Mouse (Mus musculus): Measurements from ENCODE around the gene Xylt1. TPM values are rescaled to one million over a fixed set of nuclear protein-coding genes. Genes with fewer than 3 reads are reported as not detected.
A peak's percentile ranks its signal among the peaks of the same experiment; 100 is the strongest.

The Xylt1 gene
- polyA plus RNA-seq, 1 experiment from 2014 or later: 1.1 TPM

GRCm38 (mm10) chr7:117436892-117437291 is 56.1 kb downstream of the Xylt1 start:
- Histone ChIP-seq H3K9ac (ENCODE audit: low read length) (no peak overlapping the region), H3K27ac (ENCODE audit: low read length) (no peak overlapping the region), H3K4me2 (ENCODE audit: low read depth, low read length) (no peak overlapping the region), H3K9me3 (replicated peaks; ENCODE audit: control insufficient read depth, low read length) (no peaks in the 10 kb centered on the region), H3K4me1 (ENCODE audit: control insufficient read depth, insufficient read depth, low read length) (peaks cover 18% of the 10 kb centered on the region), H3K4me3 (ENCODE audit: low read length) (no peak overlapping the region), H3K27me3 (ENCODE audit: control insufficient read depth, insufficient read depth, low read length) (no peaks in the 10 kb centered on the region), H3K36me3 (ENCODE audit: control insufficient read depth, insufficient read depth) (no peaks in the 10 kb centered on the region)
- no peak for ATAC-seq (replicated peaks; ENCODE audit: extremely low read depth, insufficient read depth, low FRiP score)
- 81% methylated on average over 11 of the region's 11 CpGs for WGBS

GRCm38 (mm10) chr7:117440994-117441393 is 60.2 kb downstream of the Xylt1 start:
- no peaks in the 10 kb centered on the region for H3K9me3 ChIP-seq (replicated peaks; ENCODE audit: control insufficient read depth, low read length)
- no peak overlapping the region for H3K27ac ChIP-seq (ENCODE audit: low read length)
- no peak overlapping the region for H3K4me2 ChIP-seq (ENCODE audit: low read depth, low read length)
- no peaks in the 10 kb centered on the region for H3K27me3 ChIP-seq (ENCODE audit: control insufficient read depth, insufficient read depth, low read length)
- no peak for ATAC-seq (replicated peaks; ENCODE audit: extremely low read depth, insufficient read depth, low FRiP score)
- H3K4me1 ChIP-seq (ENCODE audit: control insufficient read depth, insufficient read depth, low read length): peaks cover 24% of the 10 kb centered on the region
- no peaks in the 10 kb centered on the region for H3K36me3 ChIP-seq (ENCODE audit: control insufficient read depth, insufficient read depth)
- WGBS: 73% methylated on average over 3 of the region's 3 CpGs
- no peak overlapping the region for H3K4me3 ChIP-seq (ENCODE audit: low read length)
- H3K9ac ChIP-seq (ENCODE audit: low read length): no peak overlapping the region

DNA sequence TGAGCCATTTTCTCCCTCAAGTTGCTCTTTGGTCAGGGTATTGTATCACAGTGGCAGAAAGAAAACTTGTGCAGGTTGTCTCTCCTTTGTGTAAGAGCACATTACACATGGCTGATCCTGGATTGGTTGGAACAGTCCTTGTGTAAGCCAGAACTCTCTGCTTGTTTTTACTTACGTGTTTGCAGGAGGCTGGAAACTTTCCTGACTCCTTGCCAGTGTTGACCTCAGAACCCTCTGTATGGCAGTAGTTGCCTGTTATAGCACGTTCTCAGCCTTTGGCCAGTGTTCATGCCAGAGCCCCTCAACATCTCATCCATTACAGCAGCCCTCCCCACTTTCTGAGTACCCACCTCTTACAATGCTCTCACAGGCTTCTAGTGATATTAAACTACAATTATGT is 61.9 kb downstream of the Xylt1 start:
- H3K4me3 ChIP-seq (ENCODE audit: low read length): no peak overlapping the region
- no peak overlapping the region for H3K27ac ChIP-seq (ENCODE audit: low read length)
- ATAC-seq (replicated peaks; ENCODE audit: extremely low read depth, insufficient read depth, low FRiP score): no peak
- H3K4me2 ChIP-seq (ENCODE audit: low read depth, low read length): no peak overlapping the region
- no peaks in the 10 kb centered on the region for H3K9me3 ChIP-seq (replicated peaks; ENCODE audit: control insufficient read depth, low read length)
- peaks cover 22% of the 10 kb centered on the region for H3K4me1 ChIP-seq (ENCODE audit: control insufficient read depth, insufficient read depth, low read length)
- H3K27me3 ChIP-seq (ENCODE audit: control insufficient read depth, insufficient read depth, low read length): no peaks in the 10 kb centered on the region
- H3K36me3 ChIP-seq (ENCODE audit: control insufficient read depth, insufficient read depth): no peaks in the 10 kb centered on the region
- no peak overlapping the region for H3K9ac ChIP-seq (ENCODE audit: low read length)
- WGBS: 51% methylated on average over 2 of the region's 2 CpGs

GRCm38 (mm10) chr7:117443215-117443614 is 62.4 kb downstream of the Xylt1 start:
- Histone ChIP-seq H3K36me3 (ENCODE audit: control insufficient read depth, insufficient read depth) (no peaks in the 10 kb centered on the region), H3K4me1 (ENCODE audit: control insufficient read depth, insufficient read depth, low read length) (peaks cover 22% of the 10 kb centered on the region), H3K27me3 (ENCODE audit: control insufficient read depth, insufficient read depth, low read length) (no peaks in the 10 kb centered on the region), H3K9ac (ENCODE audit: low read length) (no peak overlapping the region), H3K4me3 (ENCODE audit: low read length) (no peak overlapping the region), H3K9me3 (replicated peaks; ENCODE audit: control insufficient read depth, low read length) (no peaks in the 10 kb centered on the region), H3K27ac (ENCODE audit: low read length) (no peak overlapping the region), H3K4me2 (ENCODE audit: low read depth, low read length) (no peak overlapping the region)
- no peak for ATAC-seq (replicated peaks; ENCODE audit: extremely low read depth, insufficient read depth, low FRiP score)
- WGBS: 87% methylated on average over 7 of the region's 7 CpGs

- H3K9ac ChIP-seq (ENCODE audit: low read length): no peak overlapping the region
- H3K4me1 ChIP-seq (ENCODE audit: control insufficient read depth, insufficient read depth, low read length): peaks cover 27% of the 10 kb centered on the region
- 0 out of 2 replicates have a peak, but pooled peaks cover 2% of the 10 kb centered on the region for H3K9me3 ChIP-seq (replicated peaks; ENCODE audit: control insufficient read depth, low read length)
- no peak overlapping the region for H3K4me3 ChIP-seq (ENCODE audit: low read length)
- H3K4me2 ChIP-seq (ENCODE audit: low read depth, low read length): 0 out of 2 replicates have a peak overlapping the region, but pooled peaks have one; percentile 2
- no peaks in the 10 kb centered on the region for H3K27me3 ChIP-seq (ENCODE audit: control insufficient read depth, insufficient read depth, low read length)
- no peaks in the 10 kb centered on the region for H3K36me3 ChIP-seq (ENCODE audit: control insufficient read depth, insufficient read depth)
- H3K27ac ChIP-seq (ENCODE audit: low read length): 0 out of 2 replicates have a peak overlapping the region, but pooled peaks have one; percentile 29
- 21% methylated on average over 3 of the region's 3 CpGs for WGBS
- no peak for ATAC-seq (replicated peaks; ENCODE audit: extremely low read depth, insufficient read depth, low FRiP score)
Measured at GRCm38 (mm10) chr7:117445471-117445870, 64.7 kb downstream of the Xylt1 start.

- H3K9me3 ChIP-seq (replicated peaks; ENCODE audit: control insufficient read depth, low read length): 0 out of 2 replicates have a peak, but pooled peaks cover 2% of the 10 kb centered on the region
- peaks cover 33% of the 10 kb centered on the region for H3K4me1 ChIP-seq (ENCODE audit: control insufficient read depth, insufficient read depth, low read length)
- no peak for ATAC-seq (replicated peaks; ENCODE audit: extremely low read depth, insufficient read depth, low FRiP score)
- H3K27me3 ChIP-seq (ENCODE audit: control insufficient read depth, insufficient read depth, low read length): no peaks in the 10 kb centered on the region
- H3K4me3 ChIP-seq (ENCODE audit: low read length): no peak overlapping the region
- no peak overlapping the region for H3K4me2 ChIP-seq (ENCODE audit: low read depth, low read length)
- no peaks in the 10 kb centered on the region for H3K36me3 ChIP-seq (ENCODE audit: control insufficient read depth, insufficient read depth)
- H3K9ac ChIP-seq (ENCODE audit: low read length): no peak overlapping the region
- no peak overlapping the region for H3K27ac ChIP-seq (ENCODE audit: low read length)
- 94% methylated on average over 5 of the region's 5 CpGs for WGBS
Measured at GRCm38 (mm10) chr7:117449605-117450004, 68.8 kb downstream of the Xylt1 start.

DNA sequence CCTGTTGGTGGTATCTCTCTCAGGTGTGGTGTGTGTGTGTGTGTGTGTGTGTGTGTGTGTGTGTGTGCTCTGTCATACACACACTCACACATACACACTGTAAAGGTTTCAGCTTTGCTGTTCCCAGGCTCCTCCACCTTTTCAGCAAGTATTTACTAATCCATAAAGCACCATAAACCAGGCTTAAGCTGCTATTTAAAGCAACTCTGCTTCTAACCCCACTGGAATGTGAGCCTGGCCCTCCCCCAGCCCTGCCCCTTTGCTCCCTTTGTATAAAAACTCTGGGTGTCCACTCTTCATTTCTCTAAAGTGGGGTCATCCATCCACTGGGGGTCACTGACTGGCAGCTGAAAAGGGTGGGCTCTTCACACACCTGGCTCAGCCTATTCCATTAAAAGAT is 70.4 kb downstream of the Xylt1 start:
- Histone ChIP-seq H3K27me3 (ENCODE audit: control insufficient read depth, insufficient read depth, low read length) (no peaks in the 10 kb centered on the region), H3K27ac (ENCODE audit: low read length) (peak overlapping the region; percentile 68), H3K4me2 (ENCODE audit: low read depth, low read length) (no peak overlapping the region)

GRCm38 (mm10) chr7:117452269-117452668 is 71.5 kb downstream of the Xylt1 start:
- 45% methylated on average over 2 of the region's 2 CpGs for WGBS
- Histone ChIP-seq H3K4me2 (ENCODE audit: low read depth, low read length) (no peak overlapping the region), H3K36me3 (ENCODE audit: control insufficient read depth, insufficient read depth) (no peaks in the 10 kb centered on the region), H3K9me3 (replicated peaks; ENCODE audit: control insufficient read depth, low read length) (0 out of 2 replicates have a peak, but pooled peaks cover 2% of the 10 kb centered on the region), H3K4me3 (ENCODE audit: low read length) (no peak overlapping the region), H3K27ac (ENCODE audit: low read length) (no peak overlapping the region), H3K9ac (ENCODE audit: low read length) (no peak overlapping the region), H3K4me1 (ENCODE audit: control insufficient read depth, insufficient read depth, low read length) (peaks cover 19% of the 10 kb centered on the region), H3K27me3 (ENCODE audit: control insufficient read depth, insufficient read depth, low read length) (no peaks in the 10 kb centered on the region)
- no peak for ATAC-seq (replicated peaks; ENCODE audit: extremely low read depth, insufficient read depth, low FRiP score)

More for the DNA sequence above, 70.4 kb downstream of the Xylt1 start:
- Histone ChIP-seq H3K36me3 (ENCODE audit: control insufficient read depth, insufficient read depth) (no peaks in the 10 kb centered on the region), H3K4me3 (ENCODE audit: low read length) (no peak overlapping the region), H3K4me1 (ENCODE audit: control insufficient read depth, insufficient read depth, low read length) (peaks cover 19% of the 10 kb centered on the region), H3K9me3 (replicated peaks; ENCODE audit: control insufficient read depth, low read length) (0 out of 2 replicates have a peak, but pooled peaks cover 2% of the 10 kb centered on the region), H3K9ac (ENCODE audit: low read length) (peak overlapping the region; percentile 38; the same call in 1 of the 2 replicates)
- ATAC-seq (replicated peaks; ENCODE audit: extremely low read depth, insufficient read depth, low FRiP score): no peak

GRCm38 (mm10) chr7:117454789-117455548 is 74.2 kb downstream of the Xylt1 start:
- WGBS: 86% methylated on average over 11 of the region's 11 CpGs
- peaks cover 14% of the 10 kb centered on the region for H3K4me1 ChIP-seq (ENCODE audit: control insufficient read depth, insufficient read depth, low read length)
- H3K4me3 ChIP-seq (ENCODE audit: low read length): no peak overlapping the region
- H3K36me3 ChIP-seq (ENCODE audit: control insufficient read depth, insufficient read depth): no peaks in the 10 kb centered on the region
- H3K4me2 ChIP-seq (ENCODE audit: low read depth, low read length): no peak overlapping the region
- H3K27ac ChIP-seq (ENCODE audit: low read length): no peak overlapping the region
- H3K9ac ChIP-seq (ENCODE audit: low read length): no peak overlapping the region
- no peaks in the 10 kb centered on the region for H3K27me3 ChIP-seq (ENCODE audit: control insufficient read depth, insufficient read depth, low read length)
- no peaks in the 10 kb centered on the region for H3K9me3 ChIP-seq (replicated peaks; ENCODE audit: control insufficient read depth, low read length)
- no peak for ATAC-seq (replicated peaks; ENCODE audit: extremely low read depth, insufficient read depth, low FRiP score)

Measured in heart, embryonic 16.5 days (tissue).